Mouse (Mus musculus) adrenal gland, postnatal 36 days (tissue): Measurements from ENCODE around the gene Tmem230. TPM values are rescaled to one million over a fixed set of nuclear protein-coding genes. Genes with fewer than 3 reads are reported as not detected.
"Not testable (repeated sequence)": the region's sequence is repeated elsewhere in the genome, so short reads cannot be mapped to it uniquely, and the experiment has no call there.

Experiments used
- DNase-seq, 2 experiments: peaks; one replicate each; pipeline ENCODE4 v3.0.0; 2021; ENCODE audit warnings: mixed read lengths in 1 of 2
- long read RNA-seq, 2 experiments: library from polyadenylated mRNA; stranded (forward); transcript quantifications; one replicate each; pipeline ENCODE4 v2.0.0; 2021; ENCODE audit warnings: borderline sequencing depth in 2 of 2
- total RNA-seq, 2 experiments: library from RNA; stranded (reverse); gene quantifications; 2 replicates each; pipeline ENCODE4 v1.2.3; 2021

Tmem230 gene
- total RNA-seq, result 10 to 100 TPM; 42.7 to 48.1 TPM
- long read RNA-seq, experiment 1, transcript Tmem230-201 (4 exons, 1,612 nt), result major isoform, 36 of 50 reads
- long read RNA-seq, experiment 1, partial matches to known transcripts, result 0 of 50 reads
- long read RNA-seq, experiment 1, other reads (novel, unspliced or antisense), result 7 of 50 reads
- long read RNA-seq, experiment 2, transcript Tmem230-201 (4 exons, 1,612 nt), result major isoform, 19 of 26 reads
- long read RNA-seq, experiment 2, partial matches to known transcripts, result 0 of 26 reads
- long read RNA-seq, experiment 2, other reads (novel, unspliced or antisense), result 4 of 26 reads

DNA sequence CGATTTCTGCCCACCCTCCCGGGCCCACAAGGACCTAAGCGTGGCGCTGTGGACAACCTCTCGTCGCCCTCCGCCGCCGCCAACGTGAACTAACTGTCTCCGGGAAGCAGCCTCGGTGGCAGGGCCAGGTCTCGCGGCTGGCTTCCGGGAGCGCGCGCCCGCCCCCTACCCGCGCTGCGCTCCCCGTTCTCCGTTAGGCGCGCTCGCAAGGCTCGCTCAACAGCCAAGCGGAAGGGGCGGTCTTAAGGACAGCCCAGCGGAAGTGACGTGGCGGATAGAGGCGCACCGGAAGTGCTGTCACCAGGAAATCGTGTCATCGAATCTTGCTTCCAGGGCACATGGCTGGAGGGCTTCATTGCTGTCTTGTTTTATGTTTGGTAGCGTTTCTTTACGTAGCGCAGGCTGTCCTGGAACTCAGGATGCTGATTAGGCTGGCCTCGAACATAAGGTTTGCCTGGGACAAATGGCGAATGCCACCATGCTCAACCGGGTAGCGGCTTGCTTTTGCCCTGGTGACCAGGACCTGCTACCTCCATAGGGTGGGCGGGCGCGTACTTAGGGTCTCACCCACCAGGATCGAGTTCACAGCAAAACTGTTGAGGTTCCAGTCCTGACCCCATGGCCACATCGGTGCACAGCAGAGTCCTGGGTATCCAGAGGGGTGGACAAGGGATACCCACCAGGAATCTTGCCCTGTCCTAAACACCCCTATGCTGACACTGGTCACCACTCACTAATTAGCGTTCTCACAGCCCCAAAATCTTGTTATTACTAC is at the start of gene Tmem230:
Gene Tmem230 (minus strand): TSS at position 269 of the 775 bp plus-strand sequence.
- peak; percentile 95 to 96 for DNase-seq

GRCm38 (mm10) chr2:132293694-132294450 is 46.3 kb upstream of the Tmem230 start:
- no peak for DNase-seq

- DNase-seq, result peak; percentile 23 to 42
Measured at GRCm38 (mm10) chr2:132292083-132292482, 44.5 kb upstream of the Tmem230 start.

DNA sequence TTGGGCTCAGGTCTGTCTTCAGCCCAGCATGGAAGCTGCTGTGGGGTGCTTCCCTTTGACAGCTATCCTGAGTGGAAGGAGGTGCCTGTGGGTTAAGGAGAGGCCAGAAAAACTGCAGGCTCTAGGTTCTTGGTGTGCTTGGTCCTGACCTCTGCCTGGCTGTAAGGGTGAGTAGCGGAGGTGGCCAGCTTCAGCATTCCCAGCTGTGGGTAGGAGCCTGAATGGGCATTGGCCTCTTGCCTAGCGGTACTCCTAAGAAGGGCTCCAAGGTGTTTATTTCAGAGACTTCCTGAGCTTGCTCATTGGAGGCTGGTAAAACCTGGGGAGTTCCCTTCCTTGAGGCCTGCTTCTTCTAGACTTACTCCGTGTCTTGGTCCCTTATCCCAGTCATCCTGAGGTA is 43.7 kb upstream of the Tmem230 start:
- no peak for DNase-seq

DNA sequence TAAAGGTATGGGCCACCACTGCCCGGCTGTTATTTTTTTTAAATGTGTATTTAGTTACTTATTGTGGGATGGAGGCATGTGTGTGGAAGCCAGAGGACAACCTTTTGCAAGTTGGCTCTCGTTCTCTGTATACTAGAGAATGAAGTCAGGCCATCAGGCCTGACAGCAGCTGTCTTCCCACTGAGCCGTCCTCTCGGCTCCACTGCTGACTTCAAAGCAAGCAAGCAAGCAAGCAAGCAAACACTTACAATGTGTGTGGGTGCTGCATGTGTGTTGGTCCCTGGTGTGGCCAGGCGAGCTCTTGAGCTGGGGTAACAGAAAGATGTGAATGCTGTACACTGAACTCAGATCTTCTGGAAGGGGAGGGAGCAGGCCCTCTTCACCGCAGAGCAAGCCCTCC is 43.2 kb upstream of the Tmem230 start:
- no peak for DNase-seq

DNA sequence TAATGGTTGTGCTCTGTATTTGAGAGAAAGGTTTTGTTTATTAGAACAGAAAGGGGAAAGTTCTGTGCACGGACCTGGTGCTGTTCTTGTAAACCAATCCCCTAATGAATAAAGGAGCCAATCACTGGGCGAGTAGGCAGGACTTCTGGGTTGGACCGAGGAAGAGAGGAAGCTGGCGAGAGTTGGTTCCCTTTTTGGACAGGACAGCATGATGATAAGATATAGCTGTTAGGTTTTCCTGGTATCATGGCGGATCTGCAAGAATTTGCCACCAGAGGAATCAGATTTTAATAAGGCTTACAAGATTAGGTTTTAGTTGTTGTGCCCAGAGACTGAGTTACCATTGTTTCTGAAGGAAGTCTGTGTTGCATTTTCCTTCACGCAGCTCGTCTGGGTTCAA is 41.6 kb upstream of the Tmem230 start:
- DNase-seq, result not testable (repeated sequence)

GRCm38 (mm10) chr2:132286376-132287076 is 38.9 kb upstream of the Tmem230 start:
- DNase-seq, result peak in 1 of 2 experiments; percentile 34

DNA sequence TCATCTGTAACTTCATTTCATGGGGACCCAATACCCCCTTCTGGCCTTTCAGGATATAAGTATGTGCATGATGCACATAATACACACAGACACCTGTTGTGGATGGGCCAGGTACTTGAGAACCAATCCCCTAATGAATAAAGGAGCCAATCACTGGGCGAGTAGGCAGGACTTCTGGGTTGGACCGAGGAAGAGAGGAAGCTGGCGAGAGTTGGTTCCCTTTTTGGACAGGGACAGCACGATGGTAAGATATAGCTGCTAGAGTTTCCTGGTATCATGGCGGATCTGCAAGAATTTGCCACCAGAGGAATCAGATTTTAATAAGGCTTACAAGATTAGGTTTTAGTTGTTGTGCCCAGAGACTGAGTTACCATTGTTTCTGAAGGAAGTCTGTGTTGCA is 38.1 kb upstream of the Tmem230 start:
- not testable (repeated sequence) for DNase-seq

DNA sequence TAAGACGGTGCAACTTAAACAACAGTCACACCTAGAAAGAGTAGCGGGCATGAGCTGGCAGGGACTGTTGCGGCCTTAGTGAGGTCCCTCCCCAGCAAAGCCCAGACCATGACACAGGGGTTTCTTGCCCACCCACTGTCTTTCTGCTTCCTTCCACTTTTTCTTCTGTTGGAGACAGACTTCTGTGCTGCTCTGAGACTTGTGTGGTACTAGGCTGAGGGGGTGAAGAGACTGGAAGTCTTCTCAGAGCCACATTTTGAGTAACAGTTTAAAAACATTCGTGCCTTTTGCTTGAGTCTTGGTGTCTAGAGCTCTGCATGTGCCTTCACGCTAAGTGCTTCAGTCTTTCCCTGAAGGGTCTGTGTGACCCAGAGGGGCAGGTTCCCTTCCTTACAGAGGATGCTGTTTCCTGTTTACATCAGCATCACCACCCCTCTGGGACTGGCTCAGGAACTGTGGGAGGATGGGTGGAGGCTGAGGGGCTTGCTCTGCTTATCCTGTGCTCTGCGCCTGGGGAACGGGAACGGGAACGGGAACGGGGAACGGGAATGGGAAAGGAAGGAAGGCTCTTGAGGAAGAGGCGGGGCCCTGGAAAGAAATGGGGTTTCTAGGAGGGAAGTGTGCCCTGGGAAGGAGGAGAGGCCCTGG is 37.0 kb upstream of the Tmem230 start:
- DNase-seq, result peak; percentile 52 to 61

- peak in 1 of 2 experiments; percentile 10 for DNase-seq
Measured at GRCm38 (mm10) chr2:132283236-132284070, 35.8 kb upstream of the Tmem230 start.

- DNase-seq, result no peak
Measured at GRCm38 (mm10) chr2:132282453-132283174, 35.0 kb upstream of the Tmem230 start.

- DNase-seq, result no peak
Measured at GRCm38 (mm10) chr2:132281560-132282452, 34.2 kb upstream of the Tmem230 start.

DNA sequence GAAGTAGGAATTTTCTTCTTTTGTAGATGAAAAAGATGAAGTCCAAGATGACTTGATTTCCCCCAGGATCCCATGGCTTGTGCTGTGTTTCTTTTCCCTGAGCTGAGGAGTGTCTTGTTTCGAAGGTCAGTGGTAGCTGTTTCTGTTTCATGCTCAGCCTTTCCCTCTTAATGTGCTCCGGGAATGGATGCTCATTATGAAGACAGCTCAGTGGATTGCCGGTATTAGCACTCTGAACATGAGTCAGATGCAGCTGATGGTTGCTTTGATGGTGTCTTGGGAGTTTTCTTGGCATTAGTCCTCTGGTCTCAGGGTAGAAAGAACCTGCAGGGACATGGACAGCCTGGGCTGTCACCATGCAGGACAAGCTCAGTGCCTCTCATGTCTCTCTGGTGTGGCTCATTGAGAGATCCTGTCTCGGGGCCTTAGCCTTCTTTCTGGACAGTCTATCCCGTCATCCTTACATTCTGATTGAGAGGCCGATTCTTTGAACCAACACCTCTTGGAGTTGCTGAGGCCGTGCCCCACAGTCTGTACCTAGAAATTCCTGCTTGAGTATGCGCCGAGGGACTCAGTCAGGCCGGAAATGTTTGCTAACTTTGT is 33.0 kb upstream of the Tmem230 start:
- no peak for DNase-seq

GRCm38 (mm10) chr2:132279978-132280377 is 32.4 kb upstream of the Tmem230 start:
- peak in 1 of 2 experiments; percentile 22 for DNase-seq

- no peak for DNase-seq
Measured at GRCm38 (mm10) chr2:132279336-132279882, 31.8 kb upstream of the Tmem230 start.

DNA sequence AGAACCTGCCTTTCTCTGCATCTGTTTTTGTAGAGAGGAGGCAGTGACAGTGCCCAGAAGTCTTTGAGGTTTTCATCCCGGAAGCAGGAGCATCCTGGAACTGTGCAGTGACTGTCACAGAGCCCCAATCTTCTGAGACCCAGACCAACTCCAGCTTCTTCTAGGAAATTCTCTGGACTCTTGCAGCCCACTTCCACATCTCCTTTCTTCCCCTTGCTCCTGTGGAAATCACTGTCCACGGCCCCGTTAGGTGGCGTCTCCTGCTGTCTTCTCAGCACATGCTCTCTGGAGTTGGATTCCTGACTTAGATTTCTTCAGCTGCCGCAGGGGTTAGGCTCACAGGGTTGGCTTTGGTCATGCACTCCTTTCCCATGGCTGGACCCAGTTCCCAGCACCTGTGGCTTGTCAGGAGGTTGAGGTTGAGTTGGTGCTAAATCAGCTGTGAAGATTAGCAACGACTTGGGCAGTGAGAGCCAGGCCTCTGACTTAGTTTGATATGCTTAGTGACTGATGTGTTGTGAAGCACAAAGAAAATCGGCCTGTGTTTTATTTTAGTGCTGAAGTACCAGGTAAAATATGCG is 30.8 kb upstream of the Tmem230 start:
- DNase-seq, result no peak

DNA sequence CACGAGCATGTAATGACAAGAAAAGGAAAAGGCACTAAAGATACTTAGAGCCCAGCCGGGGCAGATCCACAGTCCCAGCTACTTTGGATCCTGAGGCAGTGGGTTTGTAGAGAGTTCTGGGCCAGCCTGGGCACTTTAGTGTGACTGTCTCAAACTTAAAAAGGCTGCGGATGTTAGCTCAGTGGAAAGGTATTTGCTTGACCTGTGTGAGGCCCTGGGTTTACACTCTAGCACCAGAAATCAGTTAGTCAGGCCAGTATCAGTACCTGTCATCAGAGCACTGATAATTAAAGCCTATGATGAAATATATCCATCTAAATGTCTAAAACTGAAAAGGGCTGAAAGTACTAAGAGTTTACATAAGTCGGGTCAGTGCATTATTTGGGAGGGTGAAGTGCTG is 28.6 kb upstream of the Tmem230 start:
- no peak for DNase-seq

- no peak for DNase-seq
Measured at GRCm38 (mm10) chr2:132275527-132275926, 27.9 kb upstream of the Tmem230 start.
